Mouse (Mus musculus) heart, postnatal 0 days (tissue): ENCODE data around the gene Pid1. TPM values are rescaled to one million over a fixed set of nuclear protein-coding genes. Genes with fewer than 3 reads are reported as not detected.

Source experiments
- ATAC-seq: fragments of 200-750 bp; cut with Nextera tagmentation; 2 replicates; pipeline ENCODE4 v1.8.0; 2017; ENCODE audit warnings: low read depth, moderate number of reproducible peaks, moderate library complexity; ENCODE audit not compliant: insufficient read depth
- DNase-seq: peaks from one replicate; pipeline ENCODE4 v3.0.0-alpha.2; 2016; ENCODE audit warnings: low spot score
- H3K27ac ChIP-seq: fragments of 300-500 bp; sonication (generic); 2 replicates; pipeline ENCODE4 v1.5.1; 2014; ENCODE audit warnings: low read depth, mild to moderate bottlenecking
- H3K27me3 ChIP-seq: fragments of 300-500 bp; sonication (generic); 2 replicates; pipeline ENCODE4 v1.6.1; 2014; ENCODE audit warnings: low read length, mixed read lengths; ENCODE audit not compliant: control insufficient read depth, insufficient read depth
- H3K36me3 ChIP-seq: fragments of 300-500 bp; sonication (generic); replicated peaks from 2 replicates; pipeline ENCODE4 v1.6.1; 2014; ENCODE audit warnings: low read length, mixed read lengths; ENCODE audit not compliant: control insufficient read depth, insufficient read depth
- H3K4me1 ChIP-seq: fragments of 300-500 bp; sonication (generic); 2 replicates; pipeline ENCODE4 v1.6.1; 2014; ENCODE audit warnings: antibody characterized with exemption; ENCODE audit not compliant: control insufficient read depth, insufficient read depth
- H3K4me2 ChIP-seq: fragments of 300-500 bp; sonication (generic); 2 replicates; pipeline ENCODE4 v1.6.1; 2014; ENCODE audit warnings: low read depth, mild to moderate bottlenecking, low read length, moderate library complexity
- H3K4me3 ChIP-seq: fragments of 300-500 bp; sonication (generic); 2 replicates; pipeline ENCODE4 v1.5.1; 2014; ENCODE audit warnings: low read depth, low read length
- H3K9ac ChIP-seq: fragments of 300-500 bp; sonication (generic); replicated peaks from 2 replicates; pipeline ENCODE4 v1.6.1; 2014; ENCODE audit warnings: low read depth, low read length, mixed read lengths
- H3K9me3 ChIP-seq: fragments of 300-500 bp; sonication (generic); replicated peaks from 2 replicates; pipeline ENCODE4 v1.6.1; 2016; ENCODE audit warnings: low read length; ENCODE audit not compliant: control insufficient read depth
- CTCF ChIP-seq: IDR thresholded peaks from 2 replicates; pipeline ENCODE4 v1.5.1; 2016; ENCODE audit warnings: antibody characterized with exemption, control low read depth, low read depth
- EP300 ChIP-seq: IDR thresholded peaks from 2 replicates; pipeline ENCODE4 v1.6.1; 2016; ENCODE audit warnings: antibody characterized with exemption, low read depth
- WGBS: fragments of 180-500 bp; shearing (Covaris S2); extraction: QIAGEN DNeasy Blood & Tissue Kit; methylation state at CpG from one replicate; pipeline ENCODE4 v1.1.7; 2014; 5-methylcytosine and 5-hydroxymethylcytosine counted together
- polyA plus RNA-seq: library from polyadenylated mRNA; unstranded; fragments of >200 nt; fragmentation: Nextera tagmentation; extraction: Ambion mirVana; gene quantifications from 2 replicates; pipeline ENCODE4 v1.2.1, GENCODE M21; 2015
- total RNA-seq: library from RNA; depleted of rRNA; stranded (reverse); fragments of >200 nt; gene quantifications from 2 replicates; pipeline ENCODE4 v1.2.3, GENCODE M21; 2014; ENCODE audit warnings: low replicate concordance

The Pid1 gene
- total and polyA plus RNA-seq, 2 experiments from 2014 or later: 4.0 to 6.6 TPM

DNA sequence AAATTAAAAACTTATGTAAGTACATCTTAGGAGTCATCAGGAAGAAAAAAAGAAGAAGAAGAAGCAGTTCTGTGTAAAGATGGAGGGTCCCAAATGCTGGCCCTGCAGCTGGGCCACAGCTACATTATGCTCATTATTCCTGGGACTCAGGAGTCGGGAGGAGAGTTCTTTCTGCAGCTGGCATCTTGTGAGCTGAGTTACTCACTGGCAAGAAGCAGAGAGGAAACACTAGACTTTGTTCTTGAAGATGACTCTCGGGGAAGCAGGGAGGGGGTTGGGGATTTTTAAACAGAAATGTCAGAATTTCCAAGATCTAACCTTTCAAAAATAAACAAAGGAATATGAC is 208.4 kb downstream of the Pid1 start:
- Histone ChIP-seq H3K4me2 (no peak overlapping the region), H3K9ac (no peak overlapping the region), H3K9me3 (no peaks in the 10 kb centered on the region), H3K27ac (no peak overlapping the region), H3K36me3 (no peaks in the 10 kb centered on the region), H3K27me3 (no peaks in the 10 kb centered on the region), H3K4me3 (no peak overlapping the region), H3K4me1 (no peaks in the 10 kb centered on the region)
- no peak for TF ChIP-seq EP300
- TF ChIP-seq CTCF: no peak
- 40% methylated on average over 2 of the region's 2 CpGs for WGBS
- ATAC-seq (no peak), DNase-seq (no peak)

- 72% methylated on average over 12 of the region's 12 CpGs for WGBS
- H3K4me1 ChIP-seq: no peaks in the 10 kb centered on the region
- no peak overlapping the region for H3K9ac ChIP-seq
- no peak for ATAC-seq
- no peaks in the 10 kb centered on the region for H3K27me3 ChIP-seq
- TF ChIP-seq CTCF (no peak), EP300 (no peak)
- H3K9me3 ChIP-seq: no peaks in the 10 kb centered on the region
- no peak for DNase-seq
- H3K4me3 ChIP-seq: no peak overlapping the region
- no peaks in the 10 kb centered on the region for H3K36me3 ChIP-seq
- H3K27ac ChIP-seq: no peak overlapping the region
- no peak overlapping the region for H3K4me2 ChIP-seq
Observed at GRCm38 (mm10) chr1:84154725-84155584, 209.0 kb downstream of the Pid1 start.

DNA sequence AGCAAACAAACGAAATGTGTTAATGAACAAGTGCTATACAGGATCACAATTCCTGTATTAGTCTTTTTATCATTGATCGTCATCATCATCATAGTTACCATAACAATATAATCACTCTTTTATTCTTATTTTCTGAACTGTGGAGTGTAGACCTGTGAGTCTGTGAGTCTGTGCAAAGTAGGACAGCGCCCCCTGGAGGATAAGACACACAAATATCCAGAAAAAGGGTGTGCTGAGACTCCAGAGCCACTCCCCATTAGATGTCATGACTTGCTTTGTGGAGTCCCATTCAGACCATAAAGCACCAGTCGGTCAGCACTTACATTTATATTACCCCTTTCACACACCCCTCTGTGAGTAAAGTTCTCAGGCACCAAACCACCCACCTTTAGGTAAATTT is 210.0 kb downstream of the Pid1 start:
- no peak overlapping the region for H3K4me2 ChIP-seq
- no peak overlapping the region for H3K4me3 ChIP-seq
- DNase-seq: peak; percentile 17
- no peaks in the 10 kb centered on the region for H3K27me3 ChIP-seq
- no peaks in the 10 kb centered on the region for H3K4me1 ChIP-seq
- no peak overlapping the region for H3K9ac ChIP-seq
- no peak overlapping the region for H3K27ac ChIP-seq
- no peaks in the 10 kb centered on the region for H3K9me3 ChIP-seq
- peak; percentile 35; the same call in 1 of the 2 replicates for TF ChIP-seq CTCF
- TF ChIP-seq EP300: no peak
- H3K36me3 ChIP-seq: no peaks in the 10 kb centered on the region
- no peak for ATAC-seq
- 57% methylated on average over 4 of the region's 4 CpGs for WGBS

DNA sequence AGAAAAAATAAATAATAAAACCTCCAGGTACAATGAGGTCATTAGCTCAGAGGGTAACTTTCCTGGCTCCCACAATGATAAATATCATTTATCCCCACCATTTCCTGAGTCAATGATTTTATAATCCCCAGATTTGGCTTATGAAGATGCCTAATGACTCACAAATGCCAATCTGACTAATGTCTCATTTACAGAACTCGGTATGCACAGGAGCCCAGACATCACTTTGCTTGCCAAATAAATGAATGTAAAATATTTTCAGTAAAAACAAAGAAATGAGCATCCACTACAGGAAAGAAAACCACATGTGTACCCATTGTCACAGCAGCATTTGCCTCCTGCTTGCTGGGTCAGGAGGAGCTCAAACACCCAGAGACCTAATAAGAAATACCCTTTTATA is 222.4 kb downstream of the Pid1 start:
- no peak for DNase-seq
- H3K4me2 ChIP-seq: no peak overlapping the region
- no peaks in the 10 kb centered on the region for H3K4me1 ChIP-seq
- H3K9ac ChIP-seq: no peak overlapping the region
- H3K27me3 ChIP-seq: no peaks in the 10 kb centered on the region
- no peak overlapping the region for H3K4me3 ChIP-seq
- WGBS: 72% methylated on average over 1 of the region's 1 CpGs
- ATAC-seq: no peak
- no peak overlapping the region for H3K27ac ChIP-seq
- H3K36me3 ChIP-seq: no peaks in the 10 kb centered on the region
- TF ChIP-seq EP300 (no peak), CTCF (no peak)
- no peaks in the 10 kb centered on the region for H3K9me3 ChIP-seq

- ATAC-seq: no peak
- WGBS: 76% methylated on average over 4 of the region's 4 CpGs
- no peak overlapping the region for H3K4me3 ChIP-seq
Observed at GRCm38 (mm10) chr1:84132451-84132850, 231.5 kb downstream of the Pid1 start.

GRCm38 (mm10) chr1:84131799-84132198 is 232.2 kb downstream of the Pid1 start:
- Histone ChIP-seq H3K27me3 (no peaks in the 10 kb centered on the region), H3K27ac (no peak overlapping the region), H3K4me3 (no peak overlapping the region), H3K36me3 (no peaks in the 10 kb centered on the region), H3K9ac (no peak overlapping the region), H3K4me1 (no peaks in the 10 kb centered on the region), H3K9me3 (no peaks in the 10 kb centered on the region), H3K4me2 (no peak overlapping the region)
- DNase-seq: no peak
- TF ChIP-seq EP300: no peak
- 62% methylated on average over 1 of the region's 1 CpGs for WGBS
- ATAC-seq: no peak

More at GRCm38 (mm10) chr1:84132451-84132850, 231.5 kb downstream of the Pid1 start:
- Histone ChIP-seq H3K4me1 (no peaks in the 10 kb centered on the region), H3K4me2 (no peak overlapping the region), H3K9me3 (no peaks in the 10 kb centered on the region), H3K36me3 (no peaks in the 10 kb centered on the region), H3K27ac (no peak overlapping the region), H3K9ac (no peak overlapping the region), H3K27me3 (no peaks in the 10 kb centered on the region)
- no peak for DNase-seq
- TF ChIP-seq CTCF (no peak), EP300 (no peak)
